Mouse (Mus musculus) thymus, postnatal 0 days (tissue): Measurements from ENCODE around the gene Ap2s1. TPM values are rescaled to one million over a fixed set of nuclear protein-coding genes. Genes with fewer than 3 reads are reported as not detected.

ENCODE experiments used
- DNase-seq: peaks from one replicate; pipeline ENCODE4 v3.0.0-alpha.2; 2015; ENCODE audit warnings: low spot score
- polyA plus RNA-seq: library from polyadenylated mRNA; unstranded; fragments of >200 nt; fragmentation: Nextera tagmentation; extraction: Ambion mirVana; gene quantifications from 2 replicates; pipeline ENCODE4 v1.2.1, GENCODE M21; 2015

The Ap2s1 gene
- polyA plus RNA-seq, 1 experiment from 2014 or later = 329 TPM

GRCm38 (mm10) chr7:16752016-16752415 is 13.8 kb downstream of the Ap2s1 start:
- DNase-seq = no peak

DNA sequence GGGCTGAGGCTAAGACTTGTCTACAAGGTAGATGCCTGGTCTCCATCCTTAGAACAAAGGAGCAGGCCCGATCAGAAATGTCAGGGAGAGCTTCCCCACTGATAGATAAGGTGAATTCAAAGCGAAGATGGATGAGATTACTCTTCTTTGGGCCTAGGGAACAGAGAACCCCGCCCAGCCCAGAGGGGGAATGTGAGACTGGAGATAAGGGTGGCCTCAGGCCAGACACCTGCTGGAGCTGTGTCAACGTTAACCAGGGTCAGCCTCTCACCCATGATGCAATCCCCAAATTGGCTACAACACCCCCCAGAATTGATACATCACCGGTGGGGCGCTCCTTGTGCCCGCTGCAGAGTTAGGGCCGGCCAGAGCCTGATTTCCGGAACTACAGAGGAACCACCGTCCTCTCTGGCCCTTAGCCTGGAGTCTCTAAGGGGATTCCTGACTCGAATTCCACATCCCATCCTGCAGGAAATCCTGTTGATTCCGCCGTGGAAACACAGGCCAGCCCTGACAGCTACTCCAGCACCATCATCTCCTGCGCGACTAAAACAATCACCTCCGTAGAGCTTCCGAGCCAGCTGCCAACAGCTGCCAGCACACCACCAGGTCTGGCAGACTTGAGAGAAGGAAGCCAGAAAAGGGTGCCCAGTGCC is 17.3 kb downstream of the Ap2s1 start:
- DNase-seq = no peak

DNA sequence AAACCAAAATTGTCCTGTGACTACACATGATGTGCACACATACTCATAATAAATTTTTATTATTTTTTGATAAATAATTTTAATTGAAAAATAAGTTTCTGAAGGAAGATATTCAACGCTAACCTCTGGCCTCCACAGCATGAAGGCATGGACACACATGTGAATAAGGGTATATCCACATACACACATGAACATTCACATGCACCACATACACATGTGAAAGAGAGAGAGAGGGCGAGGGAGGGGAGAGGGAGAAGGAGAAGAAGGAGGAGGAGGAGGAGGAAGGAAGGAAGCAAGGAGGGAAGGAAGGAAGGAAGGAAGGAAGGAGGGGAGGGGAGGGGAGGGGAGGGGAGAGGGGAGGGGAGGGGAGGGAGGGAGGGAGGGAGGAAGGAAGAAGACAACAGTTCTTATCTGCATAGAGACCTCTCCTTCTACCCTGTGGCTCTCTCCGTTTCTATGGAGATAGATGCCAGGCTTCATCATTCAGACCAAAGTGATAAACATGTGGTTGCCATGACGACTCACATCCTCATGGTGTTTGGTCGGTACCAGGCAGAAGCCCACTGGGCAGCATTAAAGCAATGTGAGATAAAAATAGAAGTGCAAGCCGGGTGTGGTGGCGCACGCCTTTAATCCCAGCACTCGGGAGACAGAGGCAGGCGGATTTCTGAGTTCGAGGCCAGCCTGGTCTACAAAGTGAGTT is 20.8 kb downstream of the Ap2s1 start:
- peak; percentile 30 for DNase-seq

- peak; percentile 60 for DNase-seq
Measured at GRCm38 (mm10) chr7:16760292-16760691, 22.1 kb downstream of the Ap2s1 start.

DNA sequence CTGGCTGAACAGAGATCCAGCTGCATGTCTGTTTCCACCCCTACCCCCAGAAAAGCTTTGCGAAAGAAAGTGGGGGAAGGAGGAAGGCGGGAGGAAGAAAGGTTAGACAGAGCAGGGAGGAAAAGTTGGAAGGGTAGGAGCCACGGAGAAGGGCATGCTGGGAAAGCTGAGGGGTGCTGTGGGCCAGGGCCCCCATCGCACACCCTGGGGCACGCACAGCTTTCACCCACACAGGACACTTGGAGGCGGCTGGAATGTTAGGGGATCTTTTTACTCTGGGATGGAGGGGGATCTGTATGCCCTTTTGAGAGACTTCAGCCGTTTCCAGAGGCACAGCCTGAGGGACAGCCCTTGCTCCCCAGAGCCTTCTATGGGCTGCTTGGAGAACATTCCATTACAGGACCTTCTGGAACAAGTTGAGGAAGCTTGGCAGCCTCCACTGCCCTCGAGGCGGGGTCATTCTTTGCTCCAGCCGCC is 22.8 kb downstream of the Ap2s1 start:
- no peak for DNase-seq

DNA sequence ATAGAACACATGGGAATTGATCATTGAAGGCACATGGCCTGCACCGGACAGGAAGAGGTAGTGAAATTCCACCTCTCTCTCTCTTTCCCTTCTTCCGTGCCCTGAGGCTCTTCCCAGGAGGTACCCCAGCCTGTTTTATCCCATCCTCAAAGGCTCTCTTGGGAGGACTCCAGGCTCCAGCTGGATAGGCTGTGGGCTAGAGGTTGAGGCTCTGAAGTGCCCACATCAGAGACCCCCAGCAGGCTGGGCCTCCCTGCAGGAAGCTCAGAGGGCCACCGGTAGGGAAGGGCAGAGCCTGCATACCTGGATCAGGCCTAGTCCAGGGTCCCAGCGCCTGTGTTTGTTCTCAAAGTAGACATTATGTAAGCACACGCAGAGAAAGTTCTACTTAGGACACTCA is 23.4 kb downstream of the Ap2s1 start:
- DNase-seq = no peak

DNA sequence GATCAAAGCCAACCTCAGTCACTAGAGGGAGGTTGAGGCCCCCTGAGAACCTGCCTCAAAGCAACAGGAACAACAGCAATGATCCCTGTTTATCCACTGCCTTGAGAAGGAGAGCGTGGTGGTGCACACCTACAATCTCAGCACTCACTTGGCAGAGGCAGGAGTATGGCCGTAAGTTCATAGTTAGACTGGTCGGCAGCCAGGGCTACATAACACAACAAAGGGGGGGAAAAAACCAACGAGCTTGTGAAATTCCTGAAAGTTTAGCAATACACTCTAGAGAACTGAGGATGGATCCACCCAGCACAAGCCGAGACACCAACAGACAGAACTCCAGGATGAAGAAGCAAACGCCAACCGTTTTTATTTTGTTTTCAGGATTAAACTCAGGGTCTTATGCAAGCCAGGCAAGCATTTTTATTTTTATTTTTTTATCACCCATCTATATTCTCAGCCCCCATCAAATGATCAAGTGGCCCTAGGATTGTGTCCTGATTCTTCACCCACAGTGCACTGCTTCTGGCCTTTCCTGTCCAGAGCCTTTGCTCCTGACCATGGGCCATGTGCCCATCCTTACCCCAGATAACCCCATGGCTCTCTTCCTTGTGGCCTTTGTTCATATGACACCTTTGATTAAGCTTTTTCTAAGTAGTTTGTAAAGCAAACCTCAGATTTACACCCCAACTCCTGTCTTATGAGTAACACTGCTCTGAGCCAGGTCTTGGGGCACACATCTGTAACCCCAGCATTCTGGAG is 25.4 kb downstream of the Ap2s1 start:
- DNase-seq = no peak

DNA sequence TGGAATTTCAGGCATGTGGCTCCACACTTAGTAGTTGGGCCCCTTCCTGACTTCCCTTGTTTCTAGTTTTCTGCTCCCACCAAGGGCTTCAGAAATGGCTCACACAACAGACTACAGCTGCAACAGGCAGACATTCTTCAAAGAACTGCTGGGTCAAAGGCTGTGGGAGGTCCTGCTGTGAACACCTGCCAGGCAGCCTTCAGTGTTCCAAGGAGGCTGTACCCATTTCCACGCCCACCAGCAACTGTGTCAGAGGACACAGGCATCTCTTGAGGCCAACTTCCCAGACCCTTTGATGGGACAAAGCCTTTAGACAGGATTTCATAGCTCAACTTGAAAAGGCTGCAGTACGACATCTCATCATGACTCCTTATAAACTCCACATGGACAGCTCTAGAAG is 28.2 kb downstream of the Ap2s1 start:
- DNase-seq = peak; percentile 76

GRCm38 (mm10) chr7:16775888-16776287 is 37.7 kb downstream of the Ap2s1 start:
- DNase-seq = peak; percentile 7

DNA sequence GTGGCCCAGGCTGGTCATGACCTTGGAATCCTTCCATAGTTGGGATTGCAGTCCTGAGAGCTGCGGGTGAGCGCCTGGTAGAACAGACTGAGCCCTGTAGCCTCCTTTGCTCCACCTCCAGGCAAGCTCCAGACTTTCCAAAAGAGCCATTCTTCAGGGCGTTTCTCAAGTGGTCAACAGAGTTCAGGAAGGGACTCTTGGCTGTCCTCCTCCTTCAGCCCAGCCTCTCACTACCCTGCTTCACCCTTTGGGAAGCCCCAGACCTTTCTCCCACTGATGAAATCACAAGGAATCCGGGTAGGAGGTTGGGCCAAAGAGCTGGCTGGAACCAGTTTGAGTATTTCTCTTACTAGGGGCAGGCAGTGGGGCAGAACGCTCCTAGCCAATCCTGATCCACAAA is 41.9 kb downstream of the Ap2s1 start:
- DNase-seq = no peak

GRCm38 (mm10) chr7:16780825-16781554 is 42.8 kb downstream of the Ap2s1 start, which contains the start of gene Slc1a5:
Gene Slc1a5 (plus strand): TSS chr7:16781340.
- peak; percentile 97 for DNase-seq

DNA sequence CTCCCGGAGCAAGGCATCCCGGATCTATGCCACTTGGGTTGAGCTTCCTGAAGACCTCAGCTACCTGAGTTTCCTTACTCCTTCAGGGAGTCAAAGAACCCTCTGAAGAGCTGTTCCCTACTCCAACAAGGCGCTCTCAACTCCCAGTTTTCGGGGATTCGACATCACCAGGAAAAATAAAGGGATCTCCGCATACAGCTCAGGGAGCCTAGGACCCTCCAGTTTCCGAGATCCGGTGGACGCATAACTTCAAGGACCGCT is 43.3 kb downstream of the Ap2s1 start:
- DNase-seq = peak; percentile 46

GRCm38 (mm10) chr7:16781816-16782554 is 43.8 kb downstream of the Ap2s1 start:
- no peak for DNase-seq

DNA sequence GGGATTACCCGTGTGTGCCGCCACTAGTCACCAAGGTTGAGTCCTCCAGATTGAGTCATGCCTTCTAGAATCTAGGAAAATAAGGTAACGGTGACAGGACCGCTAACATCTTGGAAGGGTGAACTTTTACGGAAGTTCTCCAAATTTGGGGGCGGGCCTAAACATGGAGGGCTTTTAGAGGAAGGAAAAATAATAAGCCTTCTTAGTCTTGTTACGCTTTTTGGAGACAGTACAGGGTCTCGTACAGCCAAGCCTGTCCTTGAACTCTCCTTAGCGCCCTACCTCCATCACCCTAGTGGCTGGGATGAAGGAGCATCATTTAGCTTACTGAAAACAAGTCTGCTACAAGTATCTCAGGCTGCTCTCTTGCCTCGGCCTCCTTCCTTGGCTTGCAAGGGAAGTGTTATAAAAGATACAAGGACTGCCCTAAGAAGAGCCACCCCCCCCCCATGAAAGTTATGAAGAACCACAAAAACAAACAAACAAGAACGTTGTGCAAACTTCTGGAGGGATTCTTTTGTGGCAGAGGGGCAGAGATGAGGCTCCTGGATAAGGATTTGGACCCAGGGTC is 44.4 kb downstream of the Ap2s1 start:
- no peak for DNase-seq

DNA sequence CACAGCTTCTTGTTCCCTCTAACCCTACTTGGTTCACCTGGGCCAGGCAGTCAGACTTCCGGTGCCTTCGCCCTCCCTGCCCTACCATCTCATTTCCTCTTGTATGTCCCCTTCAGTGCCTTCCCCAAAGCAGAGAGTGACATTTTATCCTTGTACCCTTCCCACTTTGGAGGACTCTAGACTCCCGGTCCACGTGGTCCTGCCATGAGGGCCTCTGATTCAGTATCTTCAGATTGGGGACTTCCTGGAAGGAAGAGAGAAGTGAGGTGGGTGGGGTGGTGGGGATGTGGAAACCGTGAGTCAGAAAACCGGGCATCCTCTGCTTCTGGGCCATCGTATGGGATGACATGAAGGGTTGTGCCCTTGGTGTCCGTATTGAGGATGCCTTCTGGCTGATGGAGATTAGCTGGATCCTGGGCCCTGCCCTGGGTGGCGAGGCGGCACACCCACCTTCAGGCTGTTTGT is 45.0 kb downstream of the Ap2s1 start:
- DNase-seq = peak; percentile 56

DNA sequence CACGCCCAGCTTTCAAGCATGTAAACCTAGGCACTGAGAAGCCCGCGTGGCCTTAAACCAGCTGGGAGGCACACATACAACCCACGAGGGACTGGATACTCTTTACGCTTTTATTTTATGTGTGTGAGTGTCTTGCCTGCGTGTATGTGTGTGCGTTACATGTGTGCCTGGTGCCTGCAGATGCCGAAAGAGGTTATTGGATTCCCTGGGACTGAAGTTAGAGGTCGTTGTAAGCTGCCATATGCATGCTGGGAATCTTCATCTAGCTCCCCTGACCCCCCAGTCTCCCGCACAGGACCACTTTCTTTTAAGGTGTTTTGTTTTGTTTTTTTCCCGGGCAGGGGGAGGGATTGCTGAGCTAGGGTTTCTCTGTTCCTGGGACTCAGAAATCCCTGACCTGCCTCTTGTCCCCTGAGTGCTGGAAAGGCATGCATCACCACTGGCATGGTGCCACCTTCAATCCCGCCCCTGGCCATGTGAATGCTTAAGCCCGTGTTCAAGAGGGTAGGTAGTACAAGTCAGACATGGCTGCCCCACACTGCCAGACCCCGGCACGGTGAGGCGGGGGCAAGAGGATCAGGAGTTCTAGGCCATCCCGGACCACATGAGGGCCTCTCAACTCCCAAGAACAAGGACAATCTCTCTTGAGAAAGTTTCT is 45.7 kb downstream of the Ap2s1 start:
- no peak for DNase-seq

DNA sequence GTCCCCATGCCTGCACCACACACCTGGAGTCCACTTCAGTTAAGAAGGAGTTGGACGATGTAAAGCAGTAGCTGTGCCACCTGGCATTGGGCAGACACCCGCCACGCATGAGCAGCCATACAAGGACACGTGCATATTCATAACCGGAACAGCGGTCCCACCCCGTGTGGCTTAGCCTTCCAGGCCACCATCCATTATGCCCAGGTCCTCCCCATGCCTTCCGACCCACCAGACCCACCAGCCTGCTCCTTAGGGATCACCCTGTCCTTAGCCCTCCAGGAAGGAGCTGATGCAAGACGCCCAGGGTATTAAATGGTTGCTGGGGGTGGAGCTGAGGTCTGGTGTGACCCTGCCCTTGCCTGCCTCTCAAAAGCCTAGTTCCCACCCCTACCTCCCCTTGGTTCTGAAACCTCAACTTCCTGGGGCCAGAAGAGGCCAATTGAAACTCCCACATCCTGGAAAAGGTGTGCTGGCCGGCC is 46.3 kb downstream of the Ap2s1 start:
- no peak for DNase-seq

DNA sequence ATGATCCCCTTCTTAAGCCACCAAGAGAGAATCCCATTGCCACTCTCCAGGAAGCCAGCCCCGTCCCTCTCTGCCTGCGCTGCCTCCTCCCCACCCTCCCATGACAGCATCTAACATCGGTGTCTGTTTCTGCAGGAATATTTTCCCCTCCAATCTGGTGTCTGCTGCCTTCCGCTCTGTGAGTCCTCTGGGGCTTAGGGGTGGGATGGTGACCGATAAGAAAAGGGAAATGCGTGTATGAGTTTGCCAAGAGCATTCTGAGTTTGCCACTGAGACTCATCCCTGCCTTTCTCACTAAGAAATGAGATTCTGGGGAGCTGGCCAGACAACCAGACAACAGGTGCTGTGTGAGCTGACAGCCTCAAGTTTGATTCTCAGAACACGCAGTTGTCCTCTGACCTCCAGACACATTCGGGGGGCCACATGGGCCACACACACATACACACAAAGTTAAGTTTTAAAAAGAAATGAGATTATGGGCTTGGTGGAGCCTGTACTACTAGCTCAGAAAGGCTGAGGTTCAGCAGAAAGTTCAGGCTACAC is 47.4 kb downstream of the Ap2s1 start:
- DNase-seq = no peak

DNA sequence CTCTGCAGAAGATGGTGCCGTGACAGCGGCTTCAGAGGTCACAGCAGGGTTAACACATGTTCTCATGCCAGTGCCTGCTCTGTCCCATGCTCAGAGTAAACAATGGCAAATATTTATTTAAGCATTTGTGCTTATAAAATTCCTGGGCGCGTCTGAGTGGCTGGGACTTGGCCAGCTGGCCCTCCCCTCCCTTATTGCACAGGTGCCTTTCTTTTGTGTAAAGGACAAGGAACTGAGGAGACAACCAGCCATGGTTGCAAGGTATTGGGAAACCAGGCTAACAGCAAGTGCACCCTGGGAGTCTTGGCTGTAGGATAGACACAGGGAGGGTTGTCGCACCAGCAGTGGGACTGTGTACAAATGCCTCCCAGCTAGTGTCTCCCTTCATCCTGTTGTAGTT is 54.1 kb downstream of the Ap2s1 start:
- no peak for DNase-seq
